8 mouse cellular contexts compared by ENCODE assay signal in the genomic region with DNA sequence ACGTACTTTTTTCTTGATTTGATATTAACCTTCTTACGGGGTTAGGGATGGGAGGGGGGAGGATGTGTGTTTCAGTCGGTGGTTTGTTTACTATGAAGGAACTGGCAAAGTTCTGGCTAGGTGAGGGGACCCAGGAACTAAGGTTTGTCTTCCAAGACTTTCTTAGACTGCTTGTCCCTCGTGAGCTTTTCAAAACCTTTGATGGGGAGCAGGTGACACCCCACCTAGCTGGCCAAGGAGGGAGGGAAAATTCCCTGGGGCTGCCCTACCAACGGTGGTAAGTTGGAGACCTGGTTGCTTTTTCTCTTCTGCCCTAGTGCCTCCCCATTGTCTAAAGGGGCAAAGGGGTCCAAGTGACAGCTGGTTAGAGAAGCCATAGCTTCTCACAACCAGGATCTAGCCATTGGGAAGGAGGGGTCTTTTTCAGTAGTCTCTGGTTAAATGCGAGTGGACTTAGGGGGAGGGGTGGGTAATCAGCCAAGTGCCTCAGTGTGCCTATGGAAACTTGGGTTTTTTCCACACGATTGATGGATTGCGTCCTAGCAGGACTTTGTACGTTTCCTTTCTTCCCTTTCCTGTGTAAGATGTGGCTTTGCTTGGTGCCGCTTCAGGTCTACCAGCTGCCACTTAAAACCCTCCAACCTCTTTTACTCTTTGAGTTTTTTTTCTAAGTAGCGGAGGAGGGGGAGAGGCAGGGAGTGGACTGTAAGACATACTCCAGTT. TPM values are rescaled to one million over a fixed set of nuclear protein-coding genes. Genes with fewer than 3 reads are reported as not detected.
A peak's percentile ranks its signal among the peaks of the same experiment; 100 is the strongest.
DNase-seq lines count a peak whose midpoint lies in the region; ATAC-seq and TF ChIP-seq lines count a peak whose summit lies in the region.

No protein-coding gene starts in this region.

- peak overlapping the region; percentile 49 for H3K9ac ChIP-seq in heart, embryonic 11.5 days (ENCODE audit: low read depth, low read length)
- H3K9ac ChIP-seq in ES-E14 (ENCODE audit: insufficient read depth, low read depth, low read length, poor library complexity, severe bottlenecking), result no peak overlapping the region
- peak overlapping the region; percentile 93 for H3K9ac ChIP-seq in forebrain, embryonic 16.5 days (replicated peaks; ENCODE audit: low read depth, low read length)
- H3K9ac ChIP-seq in liver, embryonic 13.5 days, result peak overlapping the region; percentile 87

- peaks cover 2% of the 10 kb centered on the region; the same call in 1 of the 2 replicates for H3K27me3 ChIP-seq in heart, embryonic 11.5 days (ENCODE audit: control insufficient read depth, insufficient read depth, low read length)
- H3K27me3 ChIP-seq in forebrain, embryonic 16.5 days (replicated peaks; ENCODE audit: control insufficient read depth, insufficient read depth, low read length), result no peaks in the 10 kb centered on the region
- H3K27me3 ChIP-seq in liver, embryonic 13.5 days, result peaks cover 87% of the 10 kb centered on the region

- in situ Hi-C loops in ES-E14 (cut with MboI; ENCODE audit: low sequenced_read_pairs in 2 of 2, unreplicated experiment in 2 of 2), result no loop called here

- H3K4me1 ChIP-seq in heart, embryonic 11.5 days (ENCODE audit: control insufficient read depth, insufficient read depth, low read length), result peaks cover 20% of the 10 kb centered on the region
- peaks cover 8 to 21% of the 10 kb centered on the region in 2 experiments; a peak in 2 of 4 replicates for H3K4me1 ChIP-seq in ES-E14 (ENCODE audit: control insufficient read depth in 2 of 2, insufficient read depth in 2 of 2, low read length in 2 of 2, poor library complexity in 1 of 2)
- peaks cover 50% of the 10 kb centered on the region for H3K4me1 ChIP-seq in forebrain, embryonic 16.5 days (replicated peaks; ENCODE audit: control insufficient read depth, insufficient read depth, low read length)
- H3K4me1 ChIP-seq in liver, embryonic 13.5 days (replicated peaks), result peaks cover 49% of the 10 kb centered on the region

- H3K9me3 ChIP-seq in heart, embryonic 11.5 days (replicated peaks; ENCODE audit: control insufficient read depth, low read length), result no peaks in the 10 kb centered on the region
- H3K9me3 ChIP-seq in ES-E14 (ENCODE audit: control insufficient read depth, insufficient read depth, low read depth, low read length), result no peaks in the 10 kb centered on the region
- no peaks in the 10 kb centered on the region for H3K9me3 ChIP-seq in forebrain, embryonic 16.5 days (ENCODE audit: control insufficient read depth, low read length)
- H3K9me3 ChIP-seq in liver, embryonic 13.5 days (replicated peaks), result no peaks in the 10 kb centered on the region

- ATAC-seq in heart, embryonic 11.5 days (replicated peaks; ENCODE audit: insufficient number of reproducible peaks, low FRiP score, low TSS enrichment), result no peak
- no peak for ATAC-seq in forebrain, embryonic 16.5 days
- no peak for ATAC-seq in liver, embryonic 13.5 days (ENCODE audit: low read depth)

- peak overlapping the region; percentile 98 for H3K4me2 ChIP-seq in heart, embryonic 11.5 days
- H3K4me2 ChIP-seq in forebrain, embryonic 16.5 days (ENCODE audit: low read length), result peak overlapping the region; percentile 85
- peak overlapping the region; percentile 90 for H3K4me2 ChIP-seq in liver, embryonic 13.5 days

- no peaks in the 10 kb centered on the region for H3K36me3 ChIP-seq in heart, embryonic 11.5 days (ENCODE audit: control insufficient read depth, insufficient read depth, low read length)
- peaks cover 6% of the 10 kb centered on the region; the same call in 1 of the 2 replicates for H3K36me3 ChIP-seq in ES-E14 (ENCODE audit: control insufficient read depth, insufficient read depth, low read length, poor library complexity, severe bottlenecking)
- no peaks in the 10 kb centered on the region for H3K36me3 ChIP-seq in forebrain, embryonic 16.5 days (ENCODE audit: control insufficient read depth, insufficient read depth)
- no peaks in the 10 kb centered on the region for H3K36me3 ChIP-seq in liver, embryonic 13.5 days

- 12% methylated on average over 11 of the region's 11 CpGs for WGBS in heart, embryonic 11.5 days (ENCODE audit: insufficient replicate concordance)
- 3% methylated on average over 11 of the region's 11 CpGs for whole genome bisulfite sequencing in forebrain, embryonic 16.5 days
- WGBS in liver, embryonic 13.5 days (ENCODE audit: insufficient replicate concordance), result 10% methylated on average over 11 of the region's 11 CpGs

- no peak for DNase-seq in heart, adult 8-10 months (ENCODE audit: low spot score)
- no peak for DNase-seq in ES-E14 (ENCODE audit: low read depth, low spot score)
- DNase-seq in liver, embryonic 13.5 days, result no peak
- DNase-seq in B cell, adult 2 months, result no peak
- no peak for DNase-seq in adrenal gland, postnatal 4 days (ENCODE audit: low spot score in 2 of 2)
- DNase-seq in urinary bladder, postnatal 25 days (ENCODE audit: low spot score), result no peak

- H3K27ac ChIP-seq in heart, embryonic 11.5 days (ENCODE audit: low read depth, low read length), result 0 out of 2 replicates have a peak overlapping the region, but pooled peaks have one; percentile 36
- no peak overlapping the region for H3K27ac ChIP-seq in ES-E14 (ENCODE audit: insufficient read depth, low read depth, low read length, poor library complexity, severe bottlenecking)
- peak overlapping the region; percentile 54 for H3K27ac ChIP-seq in forebrain, embryonic 16.5 days (ENCODE audit: low read length)
- peak overlapping the region; percentile 51; the same call in 1 of the 2 replicates for H3K27ac ChIP-seq in liver, embryonic 13.5 days

- peak overlapping the region; percentile 72 for H3K4me3 ChIP-seq in heart, embryonic 11.5 days (ENCODE audit: low read depth, low read length)
- H3K4me3 ChIP-seq in ES-E14 (ENCODE audit: insufficient read depth in 1 of 2, low read depth in 1 of 2, low read length in 2 of 2, poor library complexity in 1 of 2, severe bottlenecking in 1 of 2), result peak overlapping the region; percentile 3 to 76; a peak in 1 of 4 replicates
- H3K4me3 ChIP-seq in forebrain, embryonic 16.5 days (replicated peaks; ENCODE audit: low read length), result peak overlapping the region; percentile 82
- peak overlapping the region; percentile 70 for H3K4me3 ChIP-seq in liver, embryonic 13.5 days (replicated peaks)

TF ChIP-seq in ES-E14, 5 proteins besides CTCF, POLR2A, EP300 and RAD21:
- no peak for TF ChIP-seq HCFC1 (IDR thresholded peaks at IDR 0.05; ENCODE audit: borderline replicate concordance, insufficient read depth, low read length)
- TF ChIP-seq ZNF384 (IDR thresholded peaks at IDR 0.05; ENCODE audit: low read depth, low read length), result no peak
- no peak for TF ChIP-seq MAFK (IDR thresholded peaks at IDR 0.05; ENCODE audit: insufficient read depth, low read depth, low read length)
- no peak for TF ChIP-seq ZC3H11A (IDR thresholded peaks at IDR 0.05; ENCODE audit: borderline replicate concordance, low read depth, low read length)
- TF ChIP-seq CHD2 (IDR thresholded peaks at IDR 0.05; ENCODE audit: low read depth, low read length), result no peak

RNA-seq across cellular contexts. Expression of gene H1f0, which starts 1.4 kb away (rescaled TPM):
- polyA plus RNA-seq in heart, embryonic 11.5 days (2014; fragmentation: Nextera tagmentation; extraction: Ambion mirVana), result 74.6 and 178 TPM in 2 replicates
- 10 to 100 TPM; 64.1 to 92.7 (median 77.5) TPM for total RNA-seq in heart, adult 8-10 months (2022)
- 39.9 and 41.0 TPM in 2 replicates for total RNA-seq in ES-E14 (2012; rRNA removed)
- polyA plus RNA-seq in forebrain, embryonic 16.5 days (2015; fragmentation: Nextera tagmentation; extraction: Ambion mirVana), result 403 and 441 TPM in 2 replicates
- polyA plus RNA-seq in liver, embryonic 13.5 days (2015; fragmentation: Nextera tagmentation; extraction: Ambion mirVana), result 85.3 and 101 TPM in 2 replicates
- total RNA-seq in adrenal gland, postnatal 4 days (2021), result 100 to 1,000 TPM; 361 to 374 TPM

RNA-seq across cellular contexts. Expression of gene Galr3, which starts 12.0 kb away (rescaled TPM):
- not detected in 2 replicates for polyA plus RNA-seq in heart, embryonic 11.5 days (2014; fragmentation: Nextera tagmentation; extraction: Ambion mirVana)
- not detected for total RNA-seq in heart, adult 8-10 months (2022)
- total RNA-seq in ES-E14 (2012; rRNA removed), result not detected in 2 replicates
- not detected in 2 replicates for polyA plus RNA-seq in forebrain, embryonic 16.5 days (2015; fragmentation: Nextera tagmentation; extraction: Ambion mirVana)
- polyA plus RNA-seq in liver, embryonic 13.5 days (2015; fragmentation: Nextera tagmentation; extraction: Ambion mirVana), result 0.13 and 0.20 TPM in 2 replicates
- 1 to 10 TPM in 1 of 2 experiments, under 1 TPM in 1; 0.65 to 1.1 TPM for total RNA-seq in adrenal gland, postnatal 4 days (2021)

RNA-seq across cellular contexts. Expression of gene Ankrd54, which starts 33.0 kb away (rescaled TPM):
- polyA plus RNA-seq in heart, embryonic 11.5 days (2014; fragmentation: Nextera tagmentation; extraction: Ambion mirVana), result 28.2 and 28.7 TPM in 2 replicates
- total RNA-seq in heart, adult 8-10 months (2022), result 1 to 10 TPM; 6.3 to 8.0 (median 7.6) TPM
- total RNA-seq in ES-E14 (2012; rRNA removed), result 25.4 and 28.5 TPM in 2 replicates
- 54.9 and 58.1 TPM in 2 replicates for polyA plus RNA-seq in forebrain, embryonic 16.5 days (2015; fragmentation: Nextera tagmentation; extraction: Ambion mirVana)
- polyA plus RNA-seq in liver, embryonic 13.5 days (2015; fragmentation: Nextera tagmentation; extraction: Ambion mirVana), result 47.9 and 49.6 TPM in 2 replicates
- 10 to 100 TPM; 23.8 to 29.7 TPM for total RNA-seq in adrenal gland, postnatal 4 days (2021)

RNA-seq across cellular contexts. Expression of gene Eif3l, which starts 45.3 kb away (rescaled TPM):
- 166 and 189 TPM in 2 replicates for polyA plus RNA-seq in heart, embryonic 11.5 days (2014; fragmentation: Nextera tagmentation; extraction: Ambion mirVana)
- 10 to 100 TPM; 70.2 to 76.0 (median 74.9) TPM for total RNA-seq in heart, adult 8-10 months (2022)
- total RNA-seq in ES-E14 (2012; rRNA removed), result 358 and 380 TPM in 2 replicates
- polyA plus RNA-seq in forebrain, embryonic 16.5 days (2015; fragmentation: Nextera tagmentation; extraction: Ambion mirVana), result 188 and 205 TPM in 2 replicates
- 171 and 185 TPM in 2 replicates for polyA plus RNA-seq in liver, embryonic 13.5 days (2015; fragmentation: Nextera tagmentation; extraction: Ambion mirVana)
- total RNA-seq in adrenal gland, postnatal 4 days (2021), result 100 to 1,000 TPM; 158 to 162 TPM
